Mouse (Mus musculus) adrenal gland, postnatal 10 days (tissue): ENCODE measurements at regions not wholly inside any gene's neighbourhood (a gene's known extent, or its start where the extent isn't known, plus 50 kb on each side); places are given as distances from the start of the nearest gene placed in this dataset.
A peak's percentile ranks its signal among the peaks of the same experiment; 100 is the strongest.

ENCODE experiments used
- DNase-seq: peaks from one replicate; pipeline ENCODE4 v3.0.0; 2021; ENCODE audit warnings: mixed read lengths

DNA sequence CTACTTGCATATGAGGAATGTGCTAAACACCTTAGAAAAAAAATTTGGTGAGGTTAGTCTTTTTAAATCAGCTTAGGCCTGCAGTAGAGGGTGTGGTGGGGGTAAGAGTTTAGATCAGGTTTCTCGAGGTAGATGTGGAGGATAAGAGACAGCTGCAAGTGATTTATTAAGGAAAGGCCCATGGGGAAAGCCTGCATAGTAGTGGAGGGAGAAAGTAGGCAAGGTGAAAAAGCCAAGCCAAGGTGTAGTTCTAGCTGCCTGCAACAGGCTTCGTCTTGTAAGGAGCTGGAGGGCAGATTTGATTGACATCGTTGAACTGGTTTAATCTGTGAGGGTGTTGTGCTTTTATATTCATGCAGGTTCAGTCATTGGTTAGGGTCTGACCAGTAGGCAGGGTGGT lies 182.2 kb upstream of the Slc30a5 start:
- DNase-seq, result no peak

DNA sequence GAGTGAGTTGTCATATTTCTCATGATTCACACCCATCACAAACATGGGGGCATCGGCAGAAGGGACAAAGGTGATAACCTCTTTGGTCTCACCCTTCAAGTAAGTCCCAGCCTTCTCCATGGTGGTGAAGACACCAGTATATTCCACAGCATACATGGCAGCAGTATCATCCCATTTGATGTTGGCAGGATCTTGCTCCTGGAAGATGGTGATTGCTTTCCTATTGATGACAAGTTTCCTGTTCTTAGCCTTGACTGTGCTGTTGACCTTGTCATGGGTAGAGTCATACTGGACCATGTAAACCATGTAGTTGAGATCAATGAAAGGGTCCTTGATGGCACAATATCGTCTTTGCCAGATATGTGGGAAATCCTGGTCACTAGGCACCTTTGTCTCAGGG lies 180.4 kb upstream of the Slc30a5 start:
- DNase-seq, result no peak

DNA sequence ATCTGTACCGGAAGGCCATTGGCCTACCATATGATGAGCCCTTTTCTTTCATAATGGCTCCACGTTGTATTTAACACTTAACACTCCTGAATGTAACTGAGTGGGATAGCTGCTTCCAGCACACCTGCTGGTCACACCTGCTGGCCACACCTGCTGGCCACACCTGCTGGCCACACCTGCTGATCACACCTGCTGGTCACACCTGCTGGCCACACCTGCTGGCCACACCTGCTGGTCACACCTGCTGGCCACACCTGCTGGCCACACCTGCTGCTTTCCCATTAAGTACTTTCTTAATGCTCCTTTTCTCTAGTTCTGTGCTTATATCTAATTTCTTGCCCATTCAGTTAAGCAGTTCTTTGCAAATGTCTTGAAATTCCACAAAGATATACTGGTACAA lies 157.4 kb upstream of the Slc30a5 start:
- DNase-seq, result no peak

DNA sequence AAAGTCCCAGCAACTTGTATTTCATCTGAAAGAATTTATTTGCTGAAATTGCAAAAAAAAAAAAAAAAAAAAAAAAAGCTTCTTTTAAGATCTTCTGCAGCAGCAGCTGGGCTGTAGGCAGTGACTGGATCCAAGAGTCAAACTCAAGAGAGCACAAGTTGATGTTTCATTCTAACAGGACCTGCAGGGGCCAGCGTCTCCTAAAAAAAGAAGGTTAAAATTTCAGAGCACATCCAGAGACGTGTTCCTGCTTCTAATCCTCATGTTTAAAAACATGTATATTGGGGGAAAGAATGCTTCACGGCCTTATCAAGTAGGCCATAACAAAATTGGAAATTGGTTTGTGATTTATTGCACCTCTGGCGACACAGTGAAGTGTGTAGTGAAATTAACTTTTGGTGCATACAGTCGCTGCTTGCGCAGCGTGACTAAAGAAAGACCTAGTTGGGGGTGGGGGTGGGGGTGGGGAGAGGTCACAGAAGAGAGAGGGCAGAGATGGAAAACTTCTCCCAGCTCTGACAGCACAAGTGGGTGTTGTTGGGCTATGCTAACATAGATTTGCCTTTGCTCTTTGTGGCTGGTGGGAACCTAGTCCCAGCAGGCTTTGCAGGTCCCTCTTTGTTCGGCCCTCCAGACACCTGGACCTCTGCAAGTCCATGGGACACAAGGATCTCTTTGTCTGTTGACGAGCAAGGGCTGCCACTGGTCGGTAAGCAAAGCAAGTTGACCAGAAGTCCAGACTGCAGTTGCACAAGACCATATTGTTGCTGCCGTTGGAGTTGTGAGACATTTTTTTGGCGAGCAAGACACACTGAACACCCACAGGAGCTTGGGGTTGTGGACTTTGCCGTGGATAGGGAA lies 155.7 kb upstream of the Slc30a5 start:
- DNase-seq, result peak; percentile 10

DNA sequence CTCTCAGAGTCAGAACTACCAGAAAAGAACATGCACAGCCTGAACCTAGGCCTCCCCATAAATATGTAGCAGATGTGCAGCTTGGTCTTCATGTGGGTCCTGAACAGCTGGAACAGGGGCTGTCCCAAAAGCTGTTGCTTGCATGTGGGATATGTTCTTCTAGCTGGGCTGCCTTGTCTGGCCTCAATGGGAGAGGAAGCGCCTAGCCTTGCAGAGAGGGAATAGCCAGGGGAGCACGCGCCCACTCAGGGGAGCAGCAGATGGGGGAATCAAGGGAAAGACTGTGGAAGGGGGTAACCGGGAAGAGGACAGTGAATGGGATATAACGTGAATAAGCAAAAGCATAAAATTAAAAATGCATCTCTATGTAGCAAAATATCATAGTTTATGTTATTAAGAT lies 154.9 kb upstream of the Slc30a5 start:
- no peak for DNase-seq

DNA sequence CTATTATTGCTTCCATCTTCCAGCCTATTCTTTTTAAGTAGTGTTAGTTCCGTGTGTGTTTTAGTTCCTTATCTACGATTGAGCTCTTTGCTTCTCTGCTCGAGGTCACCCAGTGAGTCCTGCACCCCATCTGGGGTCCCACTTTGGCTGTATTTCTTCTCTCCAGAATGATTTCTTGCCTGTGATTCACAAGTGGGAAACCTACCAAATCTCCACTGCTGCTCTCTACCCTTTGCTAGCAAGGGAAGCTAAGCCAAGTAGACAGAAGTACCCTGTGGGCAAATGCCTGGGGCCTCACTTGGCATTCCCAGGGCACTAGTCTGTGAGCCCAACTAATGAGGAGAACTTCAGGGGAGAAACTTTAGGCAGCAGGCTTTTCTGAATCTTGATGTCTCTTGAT lies 142.5 kb upstream of the Slc30a5 start:
- DNase-seq, result peak; percentile 40

DNA sequence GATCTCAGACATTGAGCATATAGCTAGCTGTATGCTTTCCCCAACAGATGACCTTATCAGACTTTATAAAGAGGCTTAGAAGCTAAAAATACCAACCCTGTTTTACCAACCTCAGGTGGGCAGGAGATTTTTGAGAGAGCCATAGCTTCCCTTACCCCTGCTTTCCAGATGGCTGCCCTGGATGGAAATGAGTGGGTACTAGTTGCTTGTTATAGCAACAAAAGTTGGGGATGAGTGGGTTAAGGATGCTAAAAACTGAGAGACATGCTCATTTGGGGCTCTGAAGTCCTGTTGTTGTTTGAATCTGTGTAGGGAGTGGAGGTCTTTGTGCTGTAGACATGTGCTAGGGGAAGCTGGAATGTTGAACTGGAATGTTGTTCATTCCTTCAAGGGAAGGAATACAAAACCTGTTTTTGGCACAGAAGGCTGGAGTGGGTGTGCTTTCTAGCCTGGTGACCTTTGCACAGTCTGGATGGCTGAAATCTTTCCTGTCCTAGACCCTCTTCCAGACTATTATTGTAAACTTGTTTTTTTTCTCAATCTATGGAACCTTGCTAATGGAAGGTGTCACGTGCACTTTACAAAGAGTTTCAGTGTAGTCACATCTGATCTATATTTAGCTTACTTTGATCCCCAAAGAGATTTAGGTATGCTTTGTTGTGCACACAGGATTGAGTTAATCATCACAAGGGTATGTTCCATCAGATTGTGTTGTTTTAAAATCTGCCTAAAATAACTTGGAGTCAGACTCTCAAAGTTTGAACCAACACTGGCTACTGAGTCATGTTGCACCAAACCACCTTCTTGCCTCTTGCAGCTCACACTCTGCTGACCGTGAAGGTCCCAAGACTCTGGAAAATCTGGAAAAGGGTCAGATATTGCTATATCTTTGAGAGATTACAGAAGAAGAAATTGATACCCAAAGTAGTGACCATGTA lies 138.1 kb upstream of the Slc30a5 start:
- no peak for DNase-seq

DNA sequence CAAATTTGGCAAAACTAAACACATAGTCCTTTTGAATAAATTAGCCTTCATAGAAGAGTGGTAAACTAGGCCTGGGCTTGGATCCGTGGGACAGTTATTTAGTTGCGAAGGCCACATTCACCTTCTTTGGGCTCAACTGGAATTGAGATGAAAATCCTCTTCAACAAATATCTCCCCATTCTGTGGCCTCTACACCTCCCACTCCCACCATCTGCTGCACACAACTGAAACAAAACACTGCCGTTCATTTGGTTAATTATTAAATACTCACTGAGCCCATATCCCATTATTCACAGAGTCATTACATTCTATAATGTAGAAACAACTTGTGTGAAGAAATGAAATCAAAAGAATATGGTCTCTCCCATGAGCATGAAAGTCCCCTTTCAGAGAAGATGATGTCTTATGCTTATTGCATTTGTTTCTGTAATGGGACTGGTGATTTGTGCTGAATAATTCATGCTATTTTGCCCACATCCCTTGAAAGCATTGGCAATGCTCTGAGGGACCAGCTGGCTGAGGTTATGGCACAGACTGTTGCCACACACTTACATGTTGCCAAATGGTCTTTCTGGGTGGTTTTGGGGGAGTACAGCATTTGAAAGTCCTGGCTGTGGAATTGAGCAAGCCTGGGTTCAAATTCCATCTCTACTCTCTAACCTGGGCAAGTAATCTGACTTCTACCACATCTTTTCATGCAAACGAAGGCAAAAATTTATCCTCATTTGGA lies 129.7 kb upstream of the Slc30a5 start:
- no peak for DNase-seq

DNA sequence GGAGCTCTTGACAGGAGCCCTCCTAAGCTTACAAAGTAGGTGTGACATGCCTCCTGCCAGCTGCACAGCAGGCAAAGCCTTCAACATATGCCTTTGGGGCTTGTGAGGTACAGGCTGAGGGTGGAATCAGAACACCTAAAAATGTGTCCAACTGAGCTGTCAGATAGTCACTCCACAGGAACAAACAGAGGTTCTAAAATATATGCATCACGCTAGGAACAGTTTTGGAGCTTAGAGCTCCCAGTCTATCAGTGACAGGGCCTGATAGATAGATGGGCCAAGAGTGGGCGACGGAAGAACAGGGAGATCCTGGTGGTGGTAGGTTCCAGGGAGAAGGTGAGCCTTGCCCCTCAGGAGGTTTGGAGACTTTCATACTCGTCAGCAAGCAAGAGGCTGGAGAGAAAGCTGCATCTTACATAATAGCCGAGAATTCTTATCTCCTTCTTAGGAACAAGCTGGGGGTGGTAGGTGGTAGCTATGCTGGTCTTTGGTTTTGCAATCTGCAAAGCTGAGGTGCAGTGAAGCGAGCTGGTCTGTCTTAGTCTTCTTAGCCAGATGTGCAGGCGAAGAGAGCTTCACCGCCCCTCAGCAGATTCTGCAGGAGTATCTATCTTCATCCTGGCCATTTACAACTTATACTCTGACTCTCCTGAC lies 121.5 kb upstream of the Slc30a5 start:
- no peak for DNase-seq

DNA sequence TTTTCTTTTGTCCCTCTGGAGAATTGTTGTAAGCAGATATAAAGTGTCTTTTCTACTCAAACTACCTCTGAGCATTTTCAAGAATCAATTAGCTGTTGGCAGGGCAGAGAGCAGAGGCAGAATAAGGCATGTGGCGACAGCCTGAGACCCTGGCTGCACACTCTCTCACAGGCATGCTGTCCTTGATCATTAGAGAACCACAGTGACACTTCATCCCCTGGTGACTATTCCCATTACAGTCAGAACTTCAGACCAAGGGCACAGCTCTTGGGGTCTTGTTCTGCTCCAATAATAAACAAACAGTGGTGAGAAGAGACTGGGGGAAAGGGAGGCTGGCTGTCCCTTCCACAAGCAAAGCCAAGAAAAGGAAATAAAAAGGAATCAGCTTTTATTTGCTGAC lies 120.9 kb upstream of the Slc30a5 start:
- DNase-seq, result no peak

DNA sequence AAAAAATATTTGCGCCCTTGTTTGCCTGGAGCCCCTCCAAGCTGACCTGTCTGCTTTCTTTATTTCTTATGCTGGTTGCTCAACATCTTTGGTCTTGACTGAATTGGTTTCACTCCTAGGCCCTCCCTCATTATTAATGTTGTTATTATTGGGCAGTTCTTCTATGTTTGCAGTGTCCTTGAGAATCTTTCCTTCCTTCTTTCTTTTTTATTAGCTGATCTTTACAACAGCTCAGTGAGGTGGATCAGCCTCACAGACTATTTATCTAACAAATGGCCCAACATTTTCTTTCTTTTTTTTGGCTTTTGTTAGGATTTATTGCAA lies 117.9 kb upstream of the Slc30a5 start:
- no peak for DNase-seq

DNA sequence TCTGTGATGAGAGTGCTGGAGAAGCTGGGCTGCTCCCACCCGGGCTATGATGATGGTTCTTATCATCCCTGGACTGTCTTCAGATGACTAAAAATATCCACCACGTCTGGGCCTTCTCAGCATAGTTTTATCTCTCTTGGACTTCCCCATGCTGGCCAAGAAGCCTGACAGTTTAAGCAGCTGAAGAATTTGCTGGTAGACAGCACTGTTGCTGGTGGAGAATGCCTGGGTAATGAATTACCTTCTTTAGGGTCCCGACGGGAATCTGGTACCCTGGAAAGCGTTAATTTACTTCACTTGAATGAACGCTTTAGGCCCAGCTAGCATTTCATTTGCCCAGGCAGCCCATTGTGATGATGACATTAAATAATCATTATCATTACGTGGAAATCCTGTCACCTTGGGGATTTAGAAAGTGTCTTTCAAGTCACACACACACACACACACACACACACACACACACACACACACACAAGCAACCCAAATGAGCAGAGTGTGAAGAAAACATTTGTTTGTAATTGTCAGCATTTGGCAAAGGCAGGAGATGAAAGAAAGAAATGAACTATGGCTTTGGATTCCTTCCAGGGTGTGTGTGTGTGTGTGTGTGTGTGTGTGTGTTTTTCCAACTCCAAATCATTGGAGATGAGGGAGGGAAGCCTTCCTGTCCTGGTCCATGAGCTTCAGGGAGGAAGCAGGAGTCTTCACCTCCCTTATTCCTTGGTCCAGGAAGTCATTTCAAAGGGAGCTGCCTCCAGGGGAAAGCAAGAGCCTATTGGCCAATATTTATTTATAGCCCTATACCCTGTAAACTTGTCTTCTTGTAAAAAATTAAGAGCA lies 117.3 kb upstream of the Slc30a5 start:
- DNase-seq, result peak; percentile 27

DNA sequence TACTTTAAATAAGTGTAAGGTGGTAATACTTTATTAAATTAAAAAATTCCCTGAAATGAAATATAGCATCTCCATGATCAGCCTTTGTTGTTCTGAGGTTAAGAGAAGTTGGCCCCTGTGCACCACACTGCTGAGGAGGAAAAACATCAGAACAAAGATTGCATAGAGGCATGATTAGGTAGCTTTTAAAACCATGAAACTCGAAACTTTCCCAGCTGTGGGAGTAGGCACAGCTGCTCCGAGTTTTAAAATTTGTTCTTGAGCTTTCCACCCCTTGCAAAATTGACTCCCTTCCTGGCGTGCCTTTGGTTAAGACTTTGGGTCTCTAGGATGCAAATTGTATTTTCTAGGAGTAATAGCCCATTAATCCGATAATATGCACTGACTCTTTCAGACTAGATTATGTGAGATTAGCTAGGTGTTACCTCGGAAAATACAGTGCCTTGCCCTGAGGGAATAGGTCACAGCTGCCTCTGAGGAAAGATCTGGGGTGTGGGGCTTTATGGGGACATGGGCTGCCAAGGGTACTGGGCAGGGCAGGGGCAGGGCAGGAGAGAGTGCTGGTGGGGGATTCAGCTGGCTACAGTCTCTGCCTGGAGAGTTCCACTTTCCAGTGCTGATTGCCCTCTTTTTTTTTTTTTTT lies 110.1 kb upstream of the Slc30a5 start:
- DNase-seq, result no peak

DNA sequence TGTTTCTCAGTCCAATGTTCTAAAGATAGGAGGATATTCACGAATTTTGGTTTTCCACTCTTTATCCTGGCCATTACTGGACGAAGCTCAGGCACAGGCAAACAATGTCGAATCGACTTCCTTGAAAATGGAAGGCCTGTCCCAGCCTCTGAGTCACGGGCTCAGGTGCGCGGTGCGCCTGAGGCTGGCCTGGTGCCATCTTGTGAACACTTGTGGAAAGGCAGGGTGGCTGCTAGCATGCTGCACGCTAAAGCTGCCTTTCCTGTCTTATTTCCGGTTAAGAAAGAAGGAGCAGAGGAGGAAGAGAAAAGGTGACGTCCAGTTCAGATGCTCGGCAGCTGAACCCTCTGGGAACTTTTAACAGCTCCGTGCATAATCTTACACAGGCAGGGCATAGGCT lies 107.6 kb upstream of the Slc30a5 start:
- DNase-seq, result peak; percentile 29

DNA sequence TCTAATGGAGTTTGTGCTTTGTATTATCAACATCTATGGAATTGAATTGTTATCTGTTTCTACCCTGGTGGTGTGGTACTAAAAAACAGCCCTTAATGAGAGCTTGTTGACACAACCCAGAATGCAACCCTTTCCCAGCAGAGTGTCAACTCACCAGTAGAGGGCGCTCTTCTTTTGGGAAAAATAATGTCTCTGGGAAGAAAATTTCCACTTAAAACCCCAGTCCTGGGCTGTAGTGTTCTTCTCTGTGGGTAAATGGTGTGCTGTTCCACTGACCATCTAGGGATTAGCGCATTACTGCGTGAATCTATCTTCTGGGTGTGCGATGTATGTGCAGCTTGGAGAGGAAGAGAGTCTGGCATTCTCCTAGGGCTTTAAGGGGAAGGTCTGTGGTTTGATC lies 106.5 kb upstream of the Slc30a5 start:
- DNase-seq, result peak; percentile 66

DNA sequence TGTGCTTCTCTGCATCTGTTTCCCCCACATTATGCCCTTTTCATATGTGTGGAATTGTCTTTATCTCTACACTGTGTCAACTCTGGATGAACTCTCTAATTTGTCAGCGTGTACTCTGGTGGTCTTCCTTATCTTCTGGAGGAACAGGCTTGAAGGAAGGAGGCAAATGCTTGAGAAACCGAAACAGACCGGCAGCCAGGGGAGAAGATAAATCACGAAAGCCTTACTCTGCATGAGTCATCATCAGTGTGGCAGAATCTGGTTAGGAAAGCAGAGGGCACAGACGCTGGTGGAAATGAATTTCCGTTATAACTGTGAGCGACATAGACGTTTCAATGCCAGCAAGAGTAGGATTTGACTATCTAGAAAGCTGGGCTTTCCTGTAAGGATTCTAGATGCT lies 100.0 kb upstream of the Slc30a5 start:
- DNase-seq, result peak; percentile 53

DNA sequence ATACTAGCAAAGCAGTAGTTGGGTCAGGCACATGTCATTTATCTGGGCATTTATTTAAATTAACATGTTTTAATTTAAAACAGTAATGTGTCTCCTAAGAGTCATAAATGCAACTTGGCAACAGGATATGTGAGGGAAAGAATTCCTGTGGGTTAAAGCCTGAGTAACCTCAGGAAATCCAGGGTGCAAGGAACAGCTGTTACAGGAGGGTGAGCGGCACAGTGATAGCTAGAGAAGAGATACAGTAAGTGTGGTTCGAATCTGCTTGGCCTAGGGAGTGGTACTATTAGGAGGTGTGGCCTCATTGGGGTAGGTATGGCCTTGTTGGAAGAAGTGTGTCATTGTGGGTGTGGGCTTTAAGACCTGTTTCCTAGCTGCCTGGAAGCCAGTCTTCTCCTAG lies 66.3 kb upstream of the Slc30a5 start:
- no peak for DNase-seq

DNA sequence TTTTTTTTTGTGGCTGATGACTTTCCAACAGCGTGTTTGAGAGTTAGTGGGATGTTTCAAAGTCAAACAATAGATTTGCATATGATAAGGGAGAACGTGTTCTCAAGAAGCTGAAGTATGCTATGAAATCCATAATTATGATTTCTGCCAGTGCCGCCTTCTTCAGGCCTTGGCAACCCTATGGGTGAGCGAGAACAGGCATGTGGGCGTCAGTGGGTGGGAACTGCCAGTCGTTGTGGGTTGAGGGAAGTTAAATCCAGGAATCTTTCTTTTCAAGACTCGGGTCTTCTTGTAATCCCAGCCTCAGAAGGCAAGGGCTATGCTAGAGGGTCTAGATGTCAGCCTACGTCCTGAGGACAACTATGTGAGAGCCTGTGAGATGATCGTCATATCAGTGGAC lies 60.6 kb upstream of the Slc30a5 start:
- no peak for DNase-seq

DNA sequence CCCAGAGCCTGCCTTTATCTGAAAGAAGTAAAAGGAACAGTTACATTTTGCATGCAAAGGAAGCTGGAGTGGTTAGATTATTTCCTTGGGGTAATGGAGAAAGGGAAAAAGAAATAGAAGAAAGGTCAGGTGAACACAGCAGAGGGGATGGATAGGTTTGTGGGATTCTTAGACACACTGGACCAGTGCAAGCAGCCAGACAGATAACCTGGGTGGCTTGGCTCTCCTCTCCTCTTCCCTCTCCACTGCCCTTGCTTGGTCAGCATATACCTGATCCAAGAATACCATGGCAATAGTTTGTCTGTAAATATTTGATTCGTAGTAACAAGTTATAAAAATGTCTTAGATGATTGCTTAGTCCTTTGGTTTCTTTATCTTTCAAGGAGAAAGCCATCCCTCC lies 59.9 kb upstream of the Slc30a5 start:
- no peak for DNase-seq

DNA sequence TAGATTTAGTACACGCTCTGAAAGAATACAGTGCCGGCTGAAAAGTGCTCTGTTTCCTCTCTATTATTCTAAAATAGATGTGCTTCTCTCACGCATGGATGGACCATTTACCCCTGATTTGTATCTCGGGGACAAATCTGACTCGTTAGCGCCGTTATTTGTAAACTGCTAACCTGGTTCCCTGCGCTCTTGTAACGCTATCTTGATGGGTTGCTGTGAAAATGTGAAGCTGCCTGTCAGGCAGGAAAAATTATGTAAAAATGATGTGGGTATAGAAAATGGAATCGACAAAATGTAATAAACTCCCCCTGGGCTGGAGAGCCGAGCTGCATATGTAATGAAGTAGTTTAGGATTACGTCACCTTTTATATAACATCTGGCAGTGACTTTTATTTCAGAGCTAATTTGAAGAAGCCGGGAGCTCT lies 59.4 kb upstream of the Slc30a5 start:
- DNase-seq, result no peak

DNA sequence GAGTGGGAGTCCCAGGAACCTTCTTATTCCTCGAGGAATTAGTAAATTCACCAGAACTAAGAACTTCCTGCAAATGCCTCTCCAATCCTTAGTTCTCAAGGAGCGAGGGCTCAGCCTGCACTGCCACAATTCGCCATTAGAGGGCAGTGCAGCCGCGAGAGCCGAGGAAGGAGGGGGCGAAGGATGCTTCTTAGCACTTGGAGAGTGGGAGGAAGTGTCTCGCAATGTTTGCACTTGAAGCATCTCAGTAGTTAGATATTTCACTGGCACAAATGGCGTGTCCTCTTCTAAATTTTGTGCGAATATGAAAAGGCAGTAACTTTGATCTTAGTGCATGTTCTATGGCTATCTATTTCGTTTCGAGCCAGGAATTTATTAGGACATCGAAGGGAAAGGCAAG lies 59.0 kb upstream of the Slc30a5 start:
- DNase-seq, result peak; percentile 80
